Comparison of ENCODE assay signal across 8 mouse cellular contexts in the genomic region with DNA sequence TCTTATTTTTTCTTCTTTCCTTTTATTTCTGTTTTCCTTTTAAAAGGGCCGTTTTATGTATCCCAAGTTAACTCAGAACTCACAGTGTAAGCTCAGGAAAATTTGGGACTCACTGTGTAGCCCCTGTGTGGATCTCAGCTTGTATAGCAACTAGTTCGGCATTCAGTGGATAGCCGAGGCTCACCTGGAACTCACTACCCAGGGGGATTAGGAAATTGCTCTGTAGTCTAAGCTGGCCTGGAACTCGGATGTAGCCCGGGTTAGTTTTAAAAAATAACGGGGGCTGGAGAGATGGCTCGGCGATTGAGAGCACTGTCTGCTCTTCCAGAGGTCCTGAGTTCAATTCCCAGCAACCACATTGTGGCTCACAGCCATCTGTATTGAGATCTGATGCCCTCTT. TPM values are rescaled to one million over a fixed set of nuclear protein-coding genes. Genes with fewer than 3 reads are reported as not detected.
DNase-seq lines count a peak whose midpoint lies in the region; ATAC-seq and TF ChIP-seq lines count a peak whose summit lies in the region.

No protein-coding gene starts in this region.

- H3K27ac ChIP-seq in testis, adult 2 months (ENCODE audit: control insufficient read depth, insufficient read depth, low read depth, low read length) = peak overlapping the region; percentile 17; the same call in 1 of the 2 replicates
- peak overlapping the region; percentile 73; the same call in 1 of the 2 replicates for H3K27ac ChIP-seq in limb, embryonic 13.5 days
- H3K27ac ChIP-seq in stomach, postnatal 0 days (replicated peaks) = 0 out of 2 replicates have a peak overlapping the region, but pooled peaks have one; percentile 59

- H3K9me3 ChIP-seq in limb, embryonic 13.5 days = no peaks in the 10 kb centered on the region
- H3K9me3 ChIP-seq in stomach, postnatal 0 days (ENCODE audit: control insufficient read depth, low read length) = no peaks in the 10 kb centered on the region

- 10% methylated on average over 8 of the region's 8 CpGs for WGBS in limb, embryonic 13.5 days
- 9% methylated on average over 8 of the region's 8 CpGs for WGBS in stomach, postnatal 0 days

- H3K9ac ChIP-seq in limb, embryonic 13.5 days = peak overlapping the region; percentile 81
- peak overlapping the region; percentile 71 for H3K9ac ChIP-seq in stomach, postnatal 0 days (ENCODE audit: low read length)

- no peak for TF ChIP-seq EP300 in stomach, postnatal 0 days (optimal IDR thresholded peaks at IDR 0.05)

- H3K4me2 ChIP-seq in limb, embryonic 13.5 days (replicated peaks) = peak overlapping the region; percentile 76
- H3K4me2 ChIP-seq in stomach, postnatal 0 days (replicated peaks; ENCODE audit: low read depth) = peak overlapping the region; percentile 48

- ATAC-seq in limb, embryonic 13.5 days (ENCODE audit: low FRiP score, low read depth) = no peak
- ATAC-seq in stomach, postnatal 0 days (ENCODE audit: low FRiP score, low TSS enrichment) = no peak

- H3K27me3 ChIP-seq in testis, adult 2 months (ENCODE audit: control insufficient read depth, insufficient read depth, low read length) = no peaks in the 10 kb centered on the region
- no peaks in the 10 kb centered on the region for H3K27me3 ChIP-seq in limb, embryonic 13.5 days
- H3K27me3 ChIP-seq in stomach, postnatal 0 days (ENCODE audit: control insufficient read depth, insufficient read depth, low read length) = no peaks in the 10 kb centered on the region

- TF ChIP-seq POLR2A in testis, adult 2 months (IDR thresholded peaks at IDR 0.05; ENCODE audit: control insufficient read depth, low read depth, low read length) = no peak

- H3K4me1 ChIP-seq in testis, adult 2 months (ENCODE audit: control insufficient read depth, insufficient read depth, low read length) = peaks cover 2% of the 10 kb centered on the region
- peaks cover 25% of the 10 kb centered on the region for H3K4me1 ChIP-seq in limb, embryonic 13.5 days
- no peaks in the 10 kb centered on the region; the same call in 1 of the 2 replicates for H3K4me1 ChIP-seq in stomach, postnatal 0 days (replicated peaks; ENCODE audit: control insufficient read depth, insufficient read depth)

- H3K36me3 ChIP-seq in testis, adult 2 months (ENCODE audit: control insufficient read depth, insufficient read depth, low read length) = no peaks in the 10 kb centered on the region
- peaks cover 20% of the 10 kb centered on the region for H3K36me3 ChIP-seq in limb, embryonic 13.5 days
- peaks cover 3% of the 10 kb centered on the region; the same call in 1 of the 2 replicates for H3K36me3 ChIP-seq in stomach, postnatal 0 days (ENCODE audit: control insufficient read depth, insufficient read depth, low read length)

- DNase-seq in embryo, embryonic 11 days = peak; percentile 11
- no peak for DNase-seq in embryo, embryonic 10 days (ENCODE audit: low spot score)
- DNase-seq in testis, postnatal 10 days (ENCODE audit: low spot score) = no peak
- DNase-seq in stomach, postnatal 0 days (ENCODE audit: low spot score) = no peak
- no peak for DNase-seq in adrenal gland, postnatal 4 days (ENCODE audit: low spot score in 2 of 2)
- no peak for DNase-seq in lung, adult 18-20 months

- H3K4me3 ChIP-seq in testis, adult 2 months (ENCODE audit: control insufficient read depth, low read depth, low read length) = peak overlapping the region; percentile 95
- H3K4me3 ChIP-seq in limb, embryonic 13.5 days = peak overlapping the region; percentile 77
- peak overlapping the region; percentile 49 for H3K4me3 ChIP-seq in stomach, postnatal 0 days (ENCODE audit: low read depth, low read length)

- no peak for TF ChIP-seq CTCF in testis, adult 2 months (IDR thresholded peaks at IDR 0.05; ENCODE audit: control insufficient read depth, insufficient read depth, insufficient replicate concordance, low read depth, low read length)
- TF ChIP-seq CTCF in stomach, postnatal 0 days (IDR thresholded peaks at IDR 0.05; ENCODE audit: low read depth) = no peak

RNA-seq across cellular contexts. Expression of gene Tyw1, which starts 1.9 kb away (rescaled TPM):
- 8.0 TPM in 2 replicates for polyA plus RNA-seq in testis, adult 2 months (2012; rRNA removed)
- 28.2 and 28.4 TPM in 2 replicates for polyA plus RNA-seq in limb, embryonic 13.5 days (2015; fragmentation: Nextera tagmentation; extraction: Ambion mirVana)
- 12.6 and 13.8 TPM in 2 replicates for polyA plus RNA-seq in stomach, postnatal 0 days (2015; fragmentation: Nextera tagmentation; extraction: Ambion mirVana)
- 10 to 100 TPM; 25.3 to 25.7 TPM for total RNA-seq in adrenal gland, postnatal 4 days (2021)

RNA-seq across cellular contexts. Expression of gene Sbds, which starts 2.0 kb away (rescaled TPM):
- polyA plus RNA-seq in testis, adult 2 months (2012; rRNA removed) = 46.1 and 52.2 TPM in 2 replicates
- 62.4 and 64.3 TPM in 2 replicates for polyA plus RNA-seq in limb, embryonic 13.5 days (2015; fragmentation: Nextera tagmentation; extraction: Ambion mirVana)
- polyA plus RNA-seq in stomach, postnatal 0 days (2015; fragmentation: Nextera tagmentation; extraction: Ambion mirVana) = 72.0 and 76.2 TPM in 2 replicates
- total RNA-seq in adrenal gland, postnatal 4 days (2021) = 10 to 100 TPM; 74.2 to 77.0 TPM

RNA-seq across cellular contexts. Expression of gene Tmem248, which starts 40.4 kb away (rescaled TPM):
- polyA plus RNA-seq in testis, adult 2 months (2012; rRNA removed) = 76.0 and 82.3 TPM in 2 replicates
- polyA plus RNA-seq in limb, embryonic 13.5 days (2015; fragmentation: Nextera tagmentation; extraction: Ambion mirVana) = 34.7 and 35.0 TPM in 2 replicates
- 33.2 and 34.4 TPM in 2 replicates for polyA plus RNA-seq in stomach, postnatal 0 days (2015; fragmentation: Nextera tagmentation; extraction: Ambion mirVana)
- 10 to 100 TPM; 56.0 to 61.9 TPM for total RNA-seq in adrenal gland, postnatal 4 days (2021)

Comparison
In these comparisons a context has a peak if more than half of its experiments do, and no peak if none do; other contexts are left out.
1. H3K27ac ChIP-seq: peak in every context shown above with its lines; median percentile 73 in limb, embryonic 13.5 days; 59 in stomach, postnatal 0 days; 17 in testis, adult 2 months.